Mouse (Mus musculus): ENCODE results near the gene Apbb1ip. TPM values are rescaled to one million over a fixed set of nuclear protein-coding genes. Genes with fewer than 3 reads are reported as not detected.
"Not testable (repeated sequence)": the region's sequence is repeated elsewhere in the genome, so short reads cannot be mapped to it uniquely, and the experiment has no call there.

Gene Apbb1ip
- polyA plus RNA-seq, 1 experiment from 2014 or later, result 1.2 TPM

GRCm38 (mm10) chr2:22865818-22866217 is 91.9 kb downstream of the Apbb1ip start:
- H3K4me3 ChIP-seq (ENCODE audit: low read depth, low read length), result no peak overlapping the region
- no peaks in the 10 kb centered on the region for H3K9me3 ChIP-seq (ENCODE audit: control insufficient read depth)
- no peak overlapping the region for H3K27ac ChIP-seq (ENCODE audit: low read depth, low read length)
- H3K9ac ChIP-seq (ENCODE audit: low read depth, low read length), result no peak overlapping the region
- ATAC-seq, result no peak
- H3K36me3 ChIP-seq (ENCODE audit: control insufficient read depth, insufficient read depth), result no peaks in the 10 kb centered on the region
- TF ChIP-seq CTCF (IDR thresholded peaks at IDR 0.05; ENCODE audit: low read depth), result no peak
- 96% methylated on average over 1 of the region's 1 CpGs for WGBS
- H3K4me2 ChIP-seq (replicated peaks; ENCODE audit: low read depth), result no peak overlapping the region
- no peaks in the 10 kb centered on the region for H3K27me3 ChIP-seq (replicated peaks; ENCODE audit: control insufficient read depth, insufficient read depth, low read length)
- H3K4me1 ChIP-seq (replicated peaks; ENCODE audit: control insufficient read depth, insufficient read depth, low read length), result no peaks in the 10 kb centered on the region

GRCm38 (mm10) chr2:22866894-22867424 is 93.1 kb downstream of the Apbb1ip start:
- ATAC-seq, result peak; percentile 53; the same call in 1 of the 2 replicates

GRCm38 (mm10) chr2:22873159-22873558 is 99.3 kb downstream of the Apbb1ip start:
- Histone ChIP-seq H3K36me3 (ENCODE audit: control insufficient read depth, insufficient read depth) (no peaks in the 10 kb centered on the region), H3K9ac (ENCODE audit: low read depth, low read length) (no peak overlapping the region), H3K27me3 (replicated peaks; ENCODE audit: control insufficient read depth, insufficient read depth, low read length) (no peaks in the 10 kb centered on the region), H3K27ac (ENCODE audit: low read depth, low read length) (no peak overlapping the region), H3K4me3 (ENCODE audit: low read depth, low read length) (no peak overlapping the region), H3K4me2 (replicated peaks; ENCODE audit: low read depth) (no peak overlapping the region), H3K9me3 (ENCODE audit: control insufficient read depth) (no peaks in the 10 kb centered on the region), H3K4me1 (replicated peaks; ENCODE audit: control insufficient read depth, insufficient read depth, low read length) (0 out of 2 replicates have a peak, but pooled peaks cover 4% of the 10 kb centered on the region)
- WGBS, result 41% methylated on average over 1 of the region's 1 CpGs
- ATAC-seq, result peak; percentile 82
- no peak for TF ChIP-seq CTCF (IDR thresholded peaks at IDR 0.05; ENCODE audit: low read depth)

More at GRCm38 (mm10) chr2:22866894-22867424, 93.1 kb downstream of the Apbb1ip start:
- Histone ChIP-seq H3K9ac (ENCODE audit: low read depth, low read length) (no peak overlapping the region), H3K4me2 (replicated peaks; ENCODE audit: low read depth) (no peak overlapping the region), H3K4me3 (ENCODE audit: low read depth, low read length) (no peak overlapping the region), H3K27ac (ENCODE audit: low read depth, low read length) (no peak overlapping the region), H3K36me3 (ENCODE audit: control insufficient read depth, insufficient read depth) (no peaks in the 10 kb centered on the region), H3K27me3 (replicated peaks; ENCODE audit: control insufficient read depth, insufficient read depth, low read length) (no peaks in the 10 kb centered on the region), H3K9me3 (ENCODE audit: control insufficient read depth) (no peaks in the 10 kb centered on the region), H3K4me1 (replicated peaks; ENCODE audit: control insufficient read depth, insufficient read depth, low read length) (no peaks in the 10 kb centered on the region)
- no peak for TF ChIP-seq CTCF (IDR thresholded peaks at IDR 0.05; ENCODE audit: low read depth)
- whole genome bisulfite sequencing, result 43% methylated on average over 7 of the region's 7 CpGs

- peak overlapping the region; percentile 7; the same call in 1 of the 2 replicates for H3K27ac ChIP-seq (ENCODE audit: low read depth, low read length)
- no peaks in the 10 kb centered on the region for H3K36me3 ChIP-seq (ENCODE audit: control insufficient read depth, insufficient read depth)
- peak overlapping the region; percentile 3; the same call in 1 of the 2 replicates for H3K4me2 ChIP-seq (replicated peaks; ENCODE audit: low read depth)
- H3K9me3 ChIP-seq (ENCODE audit: control insufficient read depth), result no peaks in the 10 kb centered on the region
- H3K4me3 ChIP-seq (ENCODE audit: low read depth, low read length), result no peak overlapping the region
- TF ChIP-seq CTCF (IDR thresholded peaks at IDR 0.05; ENCODE audit: low read depth), result no peak
- WGBS, result 22% methylated on average over 10 of the region's 10 CpGs
- peak; percentile 81 for ATAC-seq
- H3K9ac ChIP-seq (ENCODE audit: low read depth, low read length), result no peak overlapping the region
- no peaks in the 10 kb centered on the region for H3K27me3 ChIP-seq (replicated peaks; ENCODE audit: control insufficient read depth, insufficient read depth, low read length)
- 0 out of 2 replicates have a peak, but pooled peaks cover 4% of the 10 kb centered on the region for H3K4me1 ChIP-seq (replicated peaks; ENCODE audit: control insufficient read depth, insufficient read depth, low read length)
These were observed 100.7 kb downstream of the Apbb1ip start for GRCm38 (mm10) chr2:22874628-22875027.

GRCm38 (mm10) chr2:22876614-22877013 is 102.7 kb downstream of the Apbb1ip start:
- 37% methylated on average over 3 of the region's 3 CpGs for WGBS

GRCm38 (mm10) chr2:22878781-22879180 is 104.9 kb downstream of the Apbb1ip start:
- Histone ChIP-seq H3K27me3 (replicated peaks; ENCODE audit: control insufficient read depth, insufficient read depth, low read length) (no peaks in the 10 kb centered on the region), H3K9me3 (ENCODE audit: control insufficient read depth) (no peaks in the 10 kb centered on the region), H3K4me1 (replicated peaks; ENCODE audit: control insufficient read depth, insufficient read depth, low read length) (0 out of 2 replicates have a peak, but pooled peaks cover 4% of the 10 kb centered on the region), H3K9ac (ENCODE audit: low read depth, low read length) (no peak overlapping the region), H3K27ac (ENCODE audit: low read depth, low read length) (no peak overlapping the region), H3K4me2 (replicated peaks; ENCODE audit: low read depth) (no peak overlapping the region), H3K4me3 (ENCODE audit: low read depth, low read length) (no peak overlapping the region), H3K36me3 (ENCODE audit: control insufficient read depth, insufficient read depth) (no peaks in the 10 kb centered on the region)
- 18% methylated on average over 1 of the region's 1 CpGs for WGBS
- no peak for ATAC-seq
- no peak for TF ChIP-seq CTCF (IDR thresholded peaks at IDR 0.05; ENCODE audit: low read depth)

More at GRCm38 (mm10) chr2:22876614-22877013, 102.7 kb downstream of the Apbb1ip start:
- Histone ChIP-seq H3K4me2 (replicated peaks; ENCODE audit: low read depth) (no peak overlapping the region), H3K4me1 (replicated peaks; ENCODE audit: control insufficient read depth, insufficient read depth, low read length) (0 out of 2 replicates have a peak, but pooled peaks cover 4% of the 10 kb centered on the region), H3K27ac (ENCODE audit: low read depth, low read length) (no peak overlapping the region), H3K27me3 (replicated peaks; ENCODE audit: control insufficient read depth, insufficient read depth, low read length) (no peaks in the 10 kb centered on the region), H3K36me3 (ENCODE audit: control insufficient read depth, insufficient read depth) (no peaks in the 10 kb centered on the region), H3K9me3 (ENCODE audit: control insufficient read depth) (no peaks in the 10 kb centered on the region), H3K9ac (ENCODE audit: low read depth, low read length) (no peak overlapping the region), H3K4me3 (ENCODE audit: low read depth, low read length) (no peak overlapping the region)
- no peak for TF ChIP-seq CTCF (IDR thresholded peaks at IDR 0.05; ENCODE audit: low read depth)
- ATAC-seq, result peak; percentile 74

- not testable (repeated sequence) for H3K27me3 ChIP-seq (replicated peaks; ENCODE audit: control insufficient read depth, insufficient read depth, low read length); H3K4me2 ChIP-seq (replicated peaks; ENCODE audit: low read depth); H3K27ac ChIP-seq (ENCODE audit: low read depth, low read length); H3K9ac ChIP-seq (ENCODE audit: low read depth, low read length); H3K9me3 ChIP-seq (ENCODE audit: control insufficient read depth); H3K4me3 ChIP-seq (ENCODE audit: low read depth, low read length); H3K4me1 ChIP-seq (replicated peaks; ENCODE audit: control insufficient read depth, insufficient read depth, low read length); H3K36me3 ChIP-seq (ENCODE audit: control insufficient read depth, insufficient read depth); ATAC-seq
- WGBS, result 78% methylated on average over 3 of the region's 3 CpGs
These were observed 106.8 kb downstream of the Apbb1ip start for GRCm38 (mm10) chr2:22880726-22881125.

Data from intestine, postnatal 0 days (tissue).